Mouse (Mus musculus): Measurements from ENCODE around the gene Sgce. TPM values are rescaled to one million over a fixed set of nuclear protein-coding genes. Genes with fewer than 3 reads are reported as not detected.

Sgce gene
- polyA plus RNA-seq (2012; rRNA removed), result 43.9 and 45.1 TPM in 2 replicates

GRCm38 (mm10) chr6:4746696-4747439 lies at the start of gene Sgce, which contains the start of gene Peg10:
TSS of gene Sgce (minus strand) at chr6:4747207.
TSS of gene Peg10 (plus strand) at chr6:4747306.

Other genes with a start within 250 kb of the Sgce start
- gene Col1a2, start 242.4 kb downstream of the Sgce start, polyA plus RNA-seq (2012; rRNA removed), result 39.6 and 164 TPM in 2 replicates
- 46.9 and 52.2 TPM in 2 replicates for gene Casd1, start 146.4 kb downstream of the Sgce start, polyA plus RNA-seq (2012; rRNA removed)
- 38.5 and 44.0 TPM in 2 replicates for gene Peg10, start 99 bp upstream of the Sgce start, polyA plus RNA-seq (2012; rRNA removed)
- gene Ppp1r9a, start 155.7 kb upstream of the Sgce start, polyA plus RNA-seq (2012; rRNA removed), result 28.7 and 31.1 TPM in 2 replicates